Mouse (Mus musculus): Measurements from ENCODE around the gene Nell2. TPM values are rescaled to one million over a fixed set of nuclear protein-coding genes. Genes with fewer than 3 reads are reported as not detected.

Nell2 gene
- total and polyA plus RNA-seq, 3 experiments, result not detected

GRCm38 (mm10) chr15:95481585-95481984 is 46.8 kb downstream of the Nell2 start:
- dilution Hi-C loops (cut with MboI; ENCODE audit: extremely low pct_ligation_motif_present, extremely low pct_unique_long_range_greater_than_20kb, low sequenced_read_pairs) (no loop called here), in situ Hi-C loops (cut with MboI; ENCODE audit: low pct_ligation_motif_present, low pct_unique_long_range_greater_than_20kb, low sequenced_read_pairs) (no loop called here)
- Histone ChIP-seq H3K9me3 (replicated peaks; ENCODE audit: low read length) (peaks cover 57% of the 10 kb centered on the region), H3K4me1 (ENCODE audit: control insufficient read depth in 1 of 2, insufficient read depth in 2 of 2) (no peaks in the 10 kb centered on the region), H3K4me2 (ENCODE audit: insufficient read depth, low read depth, poor library complexity, severe bottlenecking) (no peak overlapping the region), H3K9ac (ENCODE audit: insufficient read depth, low read depth) (no peak overlapping the region), H3K36me3 (replicated peaks in 1 of 2; ENCODE audit: control insufficient read depth in 1 of 2, insufficient read depth in 1 of 2, low read length in 1 of 2) (no peaks in the 10 kb centered on the region), H3K27ac (ENCODE audit: insufficient read depth, low read depth) (no peak overlapping the region), H3K4me3 (replicated peaks in 1 of 3; ENCODE audit: low read depth in 2 of 3, low read length in 2 of 3, poor library complexity in 1 of 3) (no peak overlapping the region), H3K79me2 (replicated peaks; ENCODE audit: control insufficient read depth, extremely low read depth, insufficient read depth, poor library complexity, severe bottlenecking) (no peaks in the 10 kb centered on the region), H3K27me3 (replicated peaks) (no peaks in the 10 kb centered on the region)
- no peak for DNase-seq (ENCODE audit: extremely low read depth)
- TF ChIP-seq UBTF (IDR thresholded peaks at IDR 0.05; ENCODE audit: low read depth, low read length), result no peak
- no peak for TF ChIP-seq PAX5 (IDR thresholded peaks at IDR 0.05; ENCODE audit: low read length)
- no peak for TF ChIP-seq CHD1 (IDR thresholded peaks at IDR 0.05; ENCODE audit: low read depth, low read length)
- TF ChIP-seq MEF2A (IDR thresholded peaks at IDR 0.05; ENCODE audit: borderline replicate concordance, low read depth, low read length), result no peak
- no peak for TF ChIP-seq CTCF (conservative IDR thresholded peaks at IDR 0.05 in 1 of 2, IDR thresholded peaks at IDR 0.05 in 1 of 2; ENCODE audit: low read depth in 2 of 2, low read length in 2 of 2)
- no peak for TF ChIP-seq JUND (conservative IDR thresholded peaks at IDR 0.05; ENCODE audit: low read depth, low read length)
- no peak for TF ChIP-seq KAT2A (IDR thresholded peaks at IDR 0.05; ENCODE audit: insufficient replicate concordance, low read length)
- TF ChIP-seq RCOR1 (conservative IDR thresholded peaks at IDR 0.05; ENCODE audit: low read depth, low read length), result no peak
- TF ChIP-seq ZC3H11A (IDR thresholded peaks at IDR 0.05; ENCODE audit: low read depth, low read length), result no peak
- no peak for TF ChIP-seq MAFK (IDR thresholded peaks at IDR 0.05; ENCODE audit: insufficient replicate concordance, low read length)
- no peak for TF ChIP-seq MAZ (IDR thresholded peaks at IDR 0.05; ENCODE audit: low read depth, low read length)
- no peak for TF ChIP-seq JUN (IDR thresholded peaks at IDR 0.05; ENCODE audit: insufficient read depth, low read depth, low read length)
- no peak for TF ChIP-seq MAX (IDR thresholded peaks at IDR 0.05; ENCODE audit: low read length)
- TF ChIP-seq CHD2 (IDR thresholded peaks at IDR 0.05; ENCODE audit: low read length), result no peak
- no peak for TF ChIP-seq ELF1 (IDR thresholded peaks at IDR 0.05; ENCODE audit: low read depth, low read length)
- no peak for TF ChIP-seq USF1 (IDR thresholded peaks at IDR 0.05; ENCODE audit: low read depth, low read length)
- TF ChIP-seq RAD21 (IDR thresholded peaks at IDR 0.05; ENCODE audit: low read depth, low read length), result no peak
- no peak for TF ChIP-seq HCFC1 (IDR thresholded peaks at IDR 0.05; ENCODE audit: low read depth, low read length)

GRCm38 (mm10) chr15:95476440-95476839 is 51.9 kb downstream of the Nell2 start:
- in situ Hi-C loops (cut with MboI; ENCODE audit: low pct_ligation_motif_present, low pct_unique_long_range_greater_than_20kb, low sequenced_read_pairs) (no loop called here), dilution Hi-C loops (cut with MboI; ENCODE audit: extremely low pct_ligation_motif_present, extremely low pct_unique_long_range_greater_than_20kb, low sequenced_read_pairs) (no loop called here)
- Histone ChIP-seq H3K27ac (ENCODE audit: insufficient read depth, low read depth) (no peak overlapping the region), H3K4me3 (replicated peaks in 1 of 3; ENCODE audit: low read depth in 2 of 3, low read length in 2 of 3, poor library complexity in 1 of 3) (no peak overlapping the region), H3K4me2 (ENCODE audit: insufficient read depth, low read depth, poor library complexity, severe bottlenecking) (no peak overlapping the region), H3K9me3 (replicated peaks; ENCODE audit: low read length) (peaks cover 49% of the 10 kb centered on the region), H3K36me3 (replicated peaks in 1 of 2; ENCODE audit: control insufficient read depth in 1 of 2, insufficient read depth in 1 of 2, low read length in 1 of 2) (no peaks in the 10 kb centered on the region), H3K9ac (ENCODE audit: insufficient read depth, low read depth) (no peak overlapping the region), H3K79me2 (replicated peaks; ENCODE audit: control insufficient read depth, extremely low read depth, insufficient read depth, poor library complexity, severe bottlenecking) (no peaks in the 10 kb centered on the region), H3K4me1 (ENCODE audit: control insufficient read depth in 1 of 2, insufficient read depth in 2 of 2) (no peaks in the 10 kb centered on the region), H3K27me3 (replicated peaks) (no peaks in the 10 kb centered on the region)
- TF ChIP-seq ZMIZ1 (IDR thresholded peaks at IDR 0.05; ENCODE audit: low read depth, low read length) (no peak), USF2 (conservative IDR thresholded peaks at IDR 0.05; ENCODE audit: low read depth, low read length) (no peak), ZC3H11A (IDR thresholded peaks at IDR 0.05; ENCODE audit: low read depth, low read length) (no peak), KAT2A (IDR thresholded peaks at IDR 0.05; ENCODE audit: insufficient replicate concordance, low read length) (no peak), TBP (conservative IDR thresholded peaks at IDR 0.05; ENCODE audit: low read depth, low read length) (no peak), MAX (IDR thresholded peaks at IDR 0.05; ENCODE audit: low read length) (no peak), MAFK (IDR thresholded peaks at IDR 0.05; ENCODE audit: insufficient replicate concordance, low read length) (no peak), MYC (IDR thresholded peaks at IDR 0.05; ENCODE audit: low read depth, low read length) (no peak), NELFE (IDR thresholded peaks at IDR 0.05; ENCODE audit: low read depth, low read length) (no peak)
- no peak for DNase-seq (ENCODE audit: extremely low read depth)

All from CH12.LX (cell line).